Comparison of ENCODE assay signal across 11 mouse cellular contexts in the genomic region with DNA sequence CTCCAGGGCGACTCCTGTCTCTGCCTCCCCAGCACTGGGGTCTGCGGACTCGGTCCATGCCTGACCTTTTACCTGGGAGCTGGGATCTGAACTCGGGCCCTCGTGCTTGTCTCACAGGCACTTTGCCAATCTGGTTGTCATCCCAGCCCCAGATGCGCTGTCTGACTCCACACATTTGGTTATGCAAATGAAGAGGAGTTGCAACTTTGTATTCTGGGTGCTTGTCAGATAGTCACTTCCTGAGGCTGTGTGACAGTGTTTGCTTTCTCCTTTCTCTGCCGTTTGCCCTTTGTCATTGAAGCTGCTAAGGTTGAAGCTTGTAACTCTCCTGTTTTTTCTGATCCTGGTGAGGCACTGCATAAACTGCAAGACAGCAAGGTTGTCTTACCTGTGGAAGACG.
"Had no signal": no experiment of that assay in that cellular context is flagged by ENCODE, and none has a peak within 500 bp of the region (broad histone marks: within the 10 kb centered on the region; RNA-seq: fewer than 3 reads in every experiment).

No protein-coding gene starts in this region.

- H3K27ac ChIP-seq: limb, embryonic 12.5 days; liver, embryonic 12.5 days; lung, embryonic 15.5 days; midbrain, embryonic 15.5 days; neural tube, embryonic 13.5 days had no signal

- ATAC-seq: liver, embryonic 12.5 days; midbrain, embryonic 15.5 days had no signal

- H3K4me3 ChIP-seq: limb, embryonic 12.5 days; liver, embryonic 12.5 days; lung, embryonic 15.5 days; midbrain, embryonic 15.5 days; neural tube, embryonic 13.5 days had no signal

- DNase-seq: kidney, adult 11 months; kidney, postnatal 36 days; lung, postnatal 14 days; retina, postnatal 1 day; thymus, adult 18-20 months; thymus, postnatal 14 days had no signal

- H3K9me3 ChIP-seq: limb, embryonic 12.5 days; liver, embryonic 12.5 days; lung, embryonic 15.5 days; midbrain, embryonic 15.5 days; neural tube, embryonic 13.5 days had no signal

- H3K27me3 ChIP-seq: limb, embryonic 12.5 days; liver, embryonic 12.5 days; lung, embryonic 15.5 days; midbrain, embryonic 15.5 days; neural tube, embryonic 13.5 days had no signal

- H3K36me3 ChIP-seq: midbrain, embryonic 15.5 days had no signal

- H3K4me1 ChIP-seq: limb, embryonic 12.5 days; liver, embryonic 12.5 days; lung, embryonic 15.5 days; midbrain, embryonic 15.5 days; neural tube, embryonic 13.5 days had no signal
